Mouse (Mus musculus) heart, postnatal 0 days (tissue): ENCODE results near the gene Etv5. TPM values are rescaled to one million over a fixed set of nuclear protein-coding genes. Genes with fewer than 3 reads are reported as not detected.

Source experiments
- ATAC-seq: fragments of 200-750 bp; cut with Nextera tagmentation; 2 replicates; pipeline ENCODE4 v1.8.0; 2017; ENCODE audit warnings: low read depth, moderate number of reproducible peaks, moderate library complexity; ENCODE audit not compliant: insufficient read depth
- DNase-seq: peaks from one replicate; pipeline ENCODE4 v3.0.0-alpha.2; 2016; ENCODE audit warnings: low spot score
- H3K27ac ChIP-seq: fragments of 300-500 bp; sonication (generic); 2 replicates; pipeline ENCODE4 v1.5.1; 2014; ENCODE audit warnings: low read depth, mild to moderate bottlenecking
- H3K27me3 ChIP-seq: fragments of 300-500 bp; sonication (generic); 2 replicates; pipeline ENCODE4 v1.6.1; 2014; ENCODE audit warnings: low read length, mixed read lengths; ENCODE audit not compliant: control insufficient read depth, insufficient read depth
- H3K36me3 ChIP-seq: fragments of 300-500 bp; sonication (generic); replicated peaks from 2 replicates; pipeline ENCODE4 v1.6.1; 2014; ENCODE audit warnings: low read length, mixed read lengths; ENCODE audit not compliant: control insufficient read depth, insufficient read depth
- H3K4me1 ChIP-seq: fragments of 300-500 bp; sonication (generic); 2 replicates; pipeline ENCODE4 v1.6.1; 2014; ENCODE audit warnings: antibody characterized with exemption; ENCODE audit not compliant: control insufficient read depth, insufficient read depth
- H3K4me2 ChIP-seq: fragments of 300-500 bp; sonication (generic); 2 replicates; pipeline ENCODE4 v1.6.1; 2014; ENCODE audit warnings: low read depth, mild to moderate bottlenecking, low read length, moderate library complexity
- H3K4me3 ChIP-seq: fragments of 300-500 bp; sonication (generic); 2 replicates; pipeline ENCODE4 v1.5.1; 2014; ENCODE audit warnings: low read depth, low read length
- H3K9ac ChIP-seq: fragments of 300-500 bp; sonication (generic); replicated peaks from 2 replicates; pipeline ENCODE4 v1.6.1; 2014; ENCODE audit warnings: low read depth, low read length, mixed read lengths
- H3K9me3 ChIP-seq: fragments of 300-500 bp; sonication (generic); replicated peaks from 2 replicates; pipeline ENCODE4 v1.6.1; 2016; ENCODE audit warnings: low read length; ENCODE audit not compliant: control insufficient read depth
- CTCF ChIP-seq: IDR thresholded peaks from 2 replicates; pipeline ENCODE4 v1.5.1; 2016; ENCODE audit warnings: antibody characterized with exemption, control low read depth, low read depth
- EP300 ChIP-seq: IDR thresholded peaks from 2 replicates; pipeline ENCODE4 v1.6.1; 2016; ENCODE audit warnings: antibody characterized with exemption, low read depth
- WGBS: fragments of 180-500 bp; shearing (Covaris S2); extraction: QIAGEN DNeasy Blood & Tissue Kit; methylation state at CpG from one replicate; pipeline ENCODE4 v1.1.7; 2014; 5-methylcytosine and 5-hydroxymethylcytosine counted together
- polyA plus RNA-seq: library from polyadenylated mRNA; unstranded; fragments of >200 nt; fragmentation: Nextera tagmentation; extraction: Ambion mirVana; gene quantifications from 2 replicates; pipeline ENCODE4 v1.2.1, GENCODE M21; 2015
- total RNA-seq: library from RNA; depleted of rRNA; stranded (reverse); fragments of >200 nt; gene quantifications from 2 replicates; pipeline ENCODE4 v1.2.3, GENCODE M21; 2014; ENCODE audit warnings: low replicate concordance

The Etv5 gene
- total and polyA plus RNA-seq, 2 experiments from 2014 or later: 7.7 to 14.8 TPM

- 5% methylated on average over 9 of the region's 9 CpGs for WGBS
- peak overlapping the region; percentile 14 for H3K4me3 ChIP-seq
- no peaks in the 10 kb centered on the region for H3K27me3 ChIP-seq
- H3K27ac ChIP-seq: peak overlapping the region; percentile 36; the same call in 1 of the 2 replicates
- ATAC-seq: peak; percentile 91
- H3K4me1 ChIP-seq: peaks cover 18% of the 10 kb centered on the region
- H3K36me3 ChIP-seq: no peaks in the 10 kb centered on the region
- TF ChIP-seq EP300 (no peak), CTCF (peak; percentile 29)
- peak overlapping the region; percentile 50 for H3K4me2 ChIP-seq
- H3K9me3 ChIP-seq: no peaks in the 10 kb centered on the region
- H3K9ac ChIP-seq: no peak overlapping the region
- DNase-seq: peak; percentile 90
Observed at GRCm38 (mm10) chr16:22428853-22429341, 10.6 kb downstream of the Etv5 start.

- Histone ChIP-seq H3K4me3 (no peak overlapping the region), H3K9ac (no peak overlapping the region), H3K36me3 (no peaks in the 10 kb centered on the region), H3K27ac (no peak overlapping the region), H3K4me1 (peaks cover 18% of the 10 kb centered on the region), H3K4me2 (no peak overlapping the region), H3K9me3 (no peaks in the 10 kb centered on the region), H3K27me3 (no peaks in the 10 kb centered on the region)
- no peak for DNase-seq
- WGBS: 74% methylated on average over 7 of the region's 7 CpGs
- TF ChIP-seq CTCF (no peak), EP300 (no peak)
- ATAC-seq: no peak
Observed at GRCm38 (mm10) chr16:22426866-22427265, 12.7 kb downstream of the Etv5 start.

GRCm38 (mm10) chr16:22422256-22422655 lies 17.3 kb downstream of the Etv5 start:
- peaks cover 3% of the 10 kb centered on the region; the same call in 1 of the 2 replicates for H3K4me1 ChIP-seq
- no peak overlapping the region for H3K4me2 ChIP-seq
- no peak overlapping the region for H3K9ac ChIP-seq
- no peaks in the 10 kb centered on the region for H3K9me3 ChIP-seq
- ATAC-seq (no peak), DNase-seq (no peak)
- H3K27me3 ChIP-seq: no peaks in the 10 kb centered on the region
- TF ChIP-seq EP300: no peak
- H3K36me3 ChIP-seq: no peaks in the 10 kb centered on the region
- 89% methylated on average over 5 of the region's 5 CpGs for WGBS
- H3K27ac ChIP-seq: no peak overlapping the region
- no peak overlapping the region for H3K4me3 ChIP-seq

- TF ChIP-seq EP300: no peak
- TF ChIP-seq CTCF: no peak
- Histone ChIP-seq H3K9me3 (no peaks in the 10 kb centered on the region), H3K4me1 (peaks cover 9% of the 10 kb centered on the region), H3K27ac (no peak overlapping the region), H3K4me3 (no peak overlapping the region), H3K9ac (no peak overlapping the region), H3K27me3 (no peaks in the 10 kb centered on the region), H3K4me2 (no peak overlapping the region), H3K36me3 (no peaks in the 10 kb centered on the region)
- ATAC-seq (no peak), DNase-seq (no peak)
- 87% methylated on average over 7 of the region's 7 CpGs for WGBS
Observed at GRCm38 (mm10) chr16:22417931-22418330, 21.6 kb downstream of the Etv5 start.

GRCm38 (mm10) chr16:22417044-22417443 lies 22.5 kb downstream of the Etv5 start:
- TF ChIP-seq CTCF (no peak), EP300 (no peak)
- Histone ChIP-seq H3K27ac (no peak overlapping the region), H3K4me3 (no peak overlapping the region), H3K9ac (no peak overlapping the region), H3K4me1 (peaks cover 9% of the 10 kb centered on the region), H3K4me2 (no peak overlapping the region), H3K27me3 (no peaks in the 10 kb centered on the region), H3K36me3 (no peaks in the 10 kb centered on the region), H3K9me3 (no peaks in the 10 kb centered on the region)
- WGBS: 81% methylated on average over 8 of the region's 8 CpGs
- ATAC-seq: no peak
- no peak for DNase-seq

- Histone ChIP-seq H3K27ac (no peak overlapping the region), H3K4me2 (no peak overlapping the region), H3K9ac (no peak overlapping the region), H3K36me3 (no peaks in the 10 kb centered on the region), H3K27me3 (no peaks in the 10 kb centered on the region), H3K4me3 (no peak overlapping the region), H3K9me3 (no peaks in the 10 kb centered on the region), H3K4me1 (peaks cover 9% of the 10 kb centered on the region)
- 77% methylated on average over 6 of the region's 6 CpGs for WGBS
- TF ChIP-seq EP300 (no peak), CTCF (no peak)
- ATAC-seq (no peak), DNase-seq (no peak)
Observed at GRCm38 (mm10) chr16:22416140-22416848, 23.2 kb downstream of the Etv5 start.
